Mouse (Mus musculus) intestine, embryonic 16.5 days (tissue): Measurements from ENCODE around the gene Med27. TPM values are rescaled to one million over a fixed set of nuclear protein-coding genes. Genes with fewer than 3 reads are reported as not detected.

Experiments
- ATAC-seq: fragments of 200-750 bp; cut with Nextera tagmentation; 2 replicates; pipeline ENCODE4 v1.8.0; 2017; ENCODE audit warnings: moderate TSS enrichment, moderate library complexity
- H3K27ac ChIP-seq: fragments of 300-500 bp; sonication (generic); 2 replicates; pipeline ENCODE4 v1.5.1; 2014; ENCODE audit warnings: mild to moderate bottlenecking, low read length
- H3K27me3 ChIP-seq: fragments of 300-500 bp; sonication (generic); replicated peaks from 2 replicates; pipeline ENCODE4 v1.6.1; 2014; ENCODE audit warnings: low read length, control low read depth, mixed read lengths; ENCODE audit not compliant: control insufficient read depth, insufficient read depth
- H3K36me3 ChIP-seq: fragments of 300-500 bp; sonication (generic); 2 replicates; pipeline ENCODE4 v1.6.1; 2014; ENCODE audit warnings: low read length, control low read depth; ENCODE audit not compliant: control insufficient read depth, insufficient read depth
- H3K4me1 ChIP-seq: fragments of 300-500 bp; sonication (generic); 2 replicates; pipeline ENCODE4 v1.6.1; 2014; ENCODE audit warnings: low read length, control low read depth, mixed read lengths; ENCODE audit not compliant: control insufficient read depth, insufficient read depth
- H3K4me2 ChIP-seq: fragments of 300-500 bp; sonication (generic); 2 replicates; pipeline ENCODE4 v1.6.1; 2014; ENCODE audit warnings: low read depth, low read length, control low read depth
- H3K4me3 ChIP-seq: fragments of 300-500 bp; sonication (generic); 2 replicates; pipeline ENCODE4 v1.5.1; 2014; ENCODE audit warnings: mild to moderate bottlenecking, low read length
- H3K9ac ChIP-seq: fragments of 300-500 bp; sonication (generic); 2 replicates; pipeline ENCODE4 v1.6.1; 2014; ENCODE audit warnings: low read depth, low read length
- H3K9me3 ChIP-seq: fragments of 300-500 bp; sonication (generic); 2 replicates; pipeline ENCODE4 v1.6.1; 2016; ENCODE audit warnings: low read length, control low read depth; ENCODE audit not compliant: control insufficient read depth
- WGBS: fragments of 180-500 bp; shearing (Covaris S2); extraction: QIAGEN DNeasy Blood & Tissue Kit; methylation state at CpG from one replicate; pipeline ENCODE4 v1.1.7; 2014; 5-methylcytosine and 5-hydroxymethylcytosine counted together
- polyA plus RNA-seq: library from polyadenylated mRNA; unstranded; fragments of >200 nt; fragmentation: Nextera tagmentation; extraction: Ambion mirVana; gene quantifications from 2 replicates; pipeline ENCODE4 v1.2.1, GENCODE M21; 2015

Gene Med27
- polyA plus RNA-seq, 1 experiment from 2014 or later, result 41.4 TPM

DNA sequence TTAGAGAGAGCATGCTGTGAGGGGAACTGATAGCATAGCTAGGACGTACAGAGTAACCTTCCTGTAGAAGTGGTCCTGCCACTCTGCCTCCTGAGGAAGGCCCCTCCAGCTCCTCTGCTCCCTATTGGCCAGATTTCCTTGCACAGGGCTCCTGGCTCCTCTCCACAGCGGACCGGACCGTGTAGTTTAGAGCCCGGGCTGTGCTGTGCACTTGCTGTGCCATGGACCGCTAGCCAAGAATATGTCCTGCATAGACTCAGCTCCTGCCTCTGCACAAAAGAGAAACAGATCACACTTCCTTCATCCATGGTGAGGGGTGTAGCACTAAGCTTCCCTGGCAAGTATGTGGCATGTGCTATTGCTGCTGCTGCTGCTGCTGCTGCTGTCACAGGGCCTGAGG lies 168.2 kb downstream of the Med27 start:
- 81% methylated on average over 6 of the region's 6 CpGs for WGBS

DNA sequence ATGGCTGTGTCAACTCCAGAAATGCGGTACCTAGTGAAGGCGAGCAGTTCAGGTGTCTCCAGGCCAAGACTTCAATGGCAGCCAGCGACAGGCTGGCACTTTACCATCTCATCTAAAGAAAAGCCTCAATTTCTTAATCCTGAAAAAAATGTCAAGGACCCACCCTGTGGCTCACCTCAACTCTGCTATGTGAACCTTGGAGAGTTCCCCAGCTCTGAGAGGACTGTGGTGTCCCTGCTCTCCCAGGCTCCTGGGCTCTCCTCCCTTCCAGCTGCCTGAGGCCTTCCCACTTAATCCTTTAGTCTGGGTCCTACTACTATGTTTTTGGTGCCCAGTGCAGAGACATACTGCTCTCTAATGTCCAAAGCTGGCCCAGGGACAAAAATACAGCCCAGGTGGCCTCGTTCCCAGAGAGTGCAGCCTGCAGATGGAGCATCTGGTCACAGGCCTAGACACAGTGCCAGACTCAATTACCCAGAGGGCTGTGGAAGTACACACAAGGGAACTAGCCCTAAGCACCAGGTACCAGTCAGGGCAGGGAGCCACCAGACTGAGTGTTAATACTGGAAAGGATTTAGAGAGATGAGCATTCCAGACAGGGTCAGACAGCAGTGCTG lies 169.3 kb downstream of the Med27 start:
- no peak for ATAC-seq
- Histone ChIP-seq H3K27ac (no peak overlapping the region), H3K27me3 (no peaks in the 10 kb centered on the region), H3K36me3 (no peaks in the 10 kb centered on the region), H3K4me3 (no peak overlapping the region), H3K4me2 (no peak overlapping the region), H3K9me3 (no peaks in the 10 kb centered on the region), H3K4me1 (no peaks in the 10 kb centered on the region), H3K9ac (no peak overlapping the region)
- WGBS, result 87% methylated on average over 4 of the region's 4 CpGs

More for the DNA sequence above, 168.2 kb downstream of the Med27 start:
- no peak overlapping the region for H3K4me2 ChIP-seq
- no peaks in the 10 kb centered on the region for H3K9me3 ChIP-seq
- no peaks in the 10 kb centered on the region for H3K27me3 ChIP-seq
- H3K4me1 ChIP-seq, result no peaks in the 10 kb centered on the region
- no peaks in the 10 kb centered on the region for H3K36me3 ChIP-seq
- H3K27ac ChIP-seq, result no peak overlapping the region
- no peak overlapping the region for H3K9ac ChIP-seq
- no peak overlapping the region for H3K4me3 ChIP-seq
- no peak for ATAC-seq

DNA sequence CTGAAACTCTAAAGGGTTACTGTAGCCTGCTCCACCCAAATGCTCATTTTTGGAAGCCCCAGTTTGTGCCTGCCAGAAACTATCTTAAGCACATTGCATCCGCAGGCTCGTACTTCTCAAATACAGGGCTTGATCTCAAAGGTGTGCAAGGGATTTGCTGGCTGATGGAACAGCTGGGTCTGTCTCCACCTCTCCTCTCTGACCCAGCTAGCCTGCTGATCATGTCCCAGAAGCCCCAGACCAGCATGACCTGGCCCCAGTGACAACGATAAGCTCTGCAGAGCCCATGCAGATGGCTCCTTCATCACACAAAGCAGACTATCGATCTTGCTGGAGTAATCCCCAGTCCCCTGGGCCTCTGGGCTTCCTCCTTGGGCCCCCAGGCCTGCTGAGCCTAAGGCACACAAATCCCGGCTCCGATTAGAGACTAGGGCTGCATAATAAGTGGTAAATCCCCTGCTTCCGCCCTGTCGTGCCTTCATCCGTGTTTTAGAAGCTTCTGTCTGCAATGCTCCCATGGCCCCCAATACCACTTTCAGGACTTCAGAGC lies 170.1 kb downstream of the Med27 start:
- Histone ChIP-seq H3K27ac (no peak overlapping the region), H3K9me3 (no peaks in the 10 kb centered on the region), H3K9ac (no peak overlapping the region), H3K36me3 (no peaks in the 10 kb centered on the region), H3K27me3 (no peaks in the 10 kb centered on the region), H3K4me1 (no peaks in the 10 kb centered on the region), H3K4me3 (no peak overlapping the region), H3K4me2 (no peak overlapping the region)
- ATAC-seq, result no peak
- 36% methylated on average over 9 of the region's 9 CpGs for WGBS

DNA sequence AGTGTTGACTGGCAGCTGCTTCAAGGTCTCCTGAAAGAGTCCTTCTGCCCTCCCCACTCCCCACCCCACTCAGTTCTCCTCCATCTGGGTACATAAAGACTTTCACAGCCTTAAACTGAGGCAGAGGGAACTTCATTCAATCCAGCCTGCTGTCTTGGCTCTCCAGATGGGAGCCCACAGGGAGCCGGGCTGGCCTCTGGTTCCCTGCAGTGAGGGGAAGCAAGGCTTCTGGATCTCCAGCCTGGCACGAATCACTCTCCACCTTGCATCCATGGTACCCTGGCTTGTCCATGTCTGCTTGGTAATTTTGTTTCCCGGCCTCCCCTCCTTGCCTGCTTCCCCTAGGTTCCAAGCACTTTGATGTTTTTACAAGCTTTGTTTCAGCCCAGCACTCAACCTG lies 172.8 kb downstream of the Med27 start:
- H3K4me1 ChIP-seq, result no peaks in the 10 kb centered on the region
- no peaks in the 10 kb centered on the region for H3K27me3 ChIP-seq
- no peak overlapping the region for H3K9ac ChIP-seq
- WGBS, result 59% methylated on average over 3 of the region's 3 CpGs
- H3K4me3 ChIP-seq, result no peak overlapping the region
- H3K4me2 ChIP-seq, result no peak overlapping the region
- no peaks in the 10 kb centered on the region for H3K9me3 ChIP-seq
- no peak overlapping the region for H3K27ac ChIP-seq
- no peaks in the 10 kb centered on the region for H3K36me3 ChIP-seq
- no peak for ATAC-seq

DNA sequence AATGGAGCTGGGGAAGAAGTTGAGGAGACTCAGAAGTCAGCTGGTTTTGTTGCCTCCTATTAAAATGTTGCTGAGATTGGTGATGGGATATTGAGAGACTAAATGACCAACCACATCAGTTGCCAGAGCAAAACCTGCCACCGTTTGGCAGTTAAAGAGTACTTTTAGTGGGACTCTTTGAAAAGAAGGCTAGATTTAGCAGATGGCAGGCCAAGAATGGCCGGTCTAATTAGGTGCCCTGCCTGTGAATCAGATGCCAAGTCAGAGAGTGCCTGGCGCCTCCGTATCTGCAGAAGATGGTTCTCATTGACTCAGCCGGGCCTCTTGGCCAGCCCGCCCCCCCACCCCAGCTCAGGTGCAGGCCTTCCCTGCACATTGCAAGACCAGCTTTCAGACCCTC lies 173.6 kb downstream of the Med27 start:
- Histone ChIP-seq H3K9ac (no peak overlapping the region), H3K36me3 (no peaks in the 10 kb centered on the region), H3K4me3 (no peak overlapping the region), H3K4me1 (no peaks in the 10 kb centered on the region), H3K4me2 (no peak overlapping the region), H3K9me3 (no peaks in the 10 kb centered on the region), H3K27ac (no peak overlapping the region), H3K27me3 (no peaks in the 10 kb centered on the region)
- 89% methylated on average over 6 of the region's 6 CpGs for WGBS
- no peak for ATAC-seq

DNA sequence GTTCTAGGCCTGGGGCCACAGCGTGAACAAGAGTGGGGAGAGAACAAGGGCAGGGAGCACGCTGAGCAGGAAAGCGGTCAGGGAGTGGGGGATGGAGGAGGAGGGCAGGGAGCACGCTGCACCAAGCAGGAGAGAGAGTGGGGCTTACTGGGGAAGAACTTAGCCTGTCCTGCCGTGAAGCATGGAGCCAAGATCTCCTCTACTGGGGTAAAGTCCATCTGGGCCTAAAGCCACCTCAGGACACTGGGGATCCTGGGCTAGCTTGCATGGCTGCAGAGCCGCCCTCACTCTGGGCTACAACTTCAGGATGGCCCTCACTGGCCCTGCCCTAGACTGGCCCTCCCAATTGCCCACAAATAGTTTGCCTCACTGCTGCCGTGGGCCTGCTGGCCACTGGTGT lies 174.9 kb downstream of the Med27 start:
- Histone ChIP-seq H3K4me3 (no peak overlapping the region), H3K27me3 (no peaks in the 10 kb centered on the region), H3K9ac (no peak overlapping the region), H3K27ac (no peak overlapping the region), H3K36me3 (no peaks in the 10 kb centered on the region), H3K4me2 (no peak overlapping the region), H3K4me1 (no peaks in the 10 kb centered on the region), H3K9me3 (no peaks in the 10 kb centered on the region)
- WGBS, result 78% methylated on average over 7 of the region's 7 CpGs
- no peak for ATAC-seq

DNA sequence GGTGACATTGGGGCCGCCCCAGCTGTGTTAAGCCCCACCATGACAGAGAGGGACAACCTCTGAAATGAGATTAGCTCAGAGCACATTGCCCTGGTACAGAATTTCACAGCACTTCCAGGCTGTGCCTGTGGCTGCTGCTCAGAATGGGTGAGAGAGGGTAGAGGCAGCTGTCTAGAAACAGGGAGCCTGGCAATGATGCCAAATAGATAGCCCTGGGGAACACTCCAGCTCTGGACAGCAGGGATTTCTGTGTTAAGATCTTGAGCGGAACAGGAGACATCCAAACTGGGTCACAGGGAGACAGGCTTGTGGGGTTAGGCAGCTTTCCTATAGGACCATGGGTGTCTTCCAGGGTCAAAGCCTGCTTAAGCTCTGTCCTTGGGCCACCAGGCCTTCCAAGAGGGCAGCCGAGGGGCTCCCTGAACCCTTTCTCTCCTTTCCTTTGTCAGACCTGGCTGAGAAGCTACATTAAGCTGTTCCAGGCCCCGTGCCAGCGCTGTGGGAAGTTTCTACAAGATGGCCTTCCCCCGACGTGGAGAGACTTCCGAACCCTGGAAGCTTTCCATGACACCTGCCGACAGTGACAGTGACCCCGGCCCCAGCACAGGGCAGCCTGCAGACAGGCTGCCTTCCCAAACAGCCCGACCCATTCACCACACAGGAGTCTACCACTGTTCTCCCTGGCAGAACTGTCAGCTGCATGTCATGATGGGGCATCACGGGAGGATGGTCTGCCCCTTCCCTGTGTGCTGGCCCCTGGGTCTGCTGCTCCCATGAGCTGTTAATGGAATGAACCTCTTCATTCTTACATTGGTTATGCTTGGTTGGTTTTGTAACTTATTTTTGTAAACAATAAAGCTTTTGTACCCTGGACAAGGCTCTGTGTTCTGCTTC lies 177.5 kb downstream of the Med27 start:
- Histone ChIP-seq H3K9ac (no peak overlapping the region), H3K36me3 (no peaks in the 10 kb centered on the region), H3K4me1 (no peaks in the 10 kb centered on the region), H3K4me3 (no peak overlapping the region), H3K27me3 (no peaks in the 10 kb centered on the region), H3K9me3 (no peaks in the 10 kb centered on the region), H3K4me2 (no peak overlapping the region), H3K27ac (no peak overlapping the region)
- 57% methylated on average over 12 of the region's 12 CpGs for WGBS
- no peak for ATAC-seq

DNA sequence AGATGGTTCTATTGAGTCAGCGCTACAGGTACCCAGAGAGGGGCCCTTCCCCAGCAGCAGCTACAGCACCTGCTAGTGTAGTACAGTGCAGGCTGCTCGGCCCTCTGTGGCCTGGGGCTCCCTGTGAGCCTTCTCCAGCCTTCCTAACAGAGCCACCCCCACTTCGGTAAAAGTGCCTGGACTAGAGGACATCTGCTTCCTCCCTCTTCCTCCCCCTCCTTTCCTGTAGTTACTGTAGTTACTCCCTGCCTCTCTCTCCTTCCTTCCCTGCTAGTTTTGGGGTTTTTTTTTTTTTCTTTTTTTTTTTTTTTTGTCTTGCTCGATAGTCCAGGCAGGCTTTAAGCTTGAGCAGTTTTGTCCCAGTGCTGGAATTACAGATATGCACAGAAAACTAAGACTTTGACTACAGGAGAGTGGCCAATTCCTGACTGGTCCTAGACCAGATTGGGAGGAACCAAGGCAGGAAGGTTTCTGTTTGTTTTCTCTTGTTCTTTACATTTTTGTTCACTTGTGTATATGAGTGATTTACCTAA lies 178.7 kb downstream of the Med27 start:
- ATAC-seq, result no peak
- no peaks in the 10 kb centered on the region for H3K36me3 ChIP-seq
- 47% methylated on average over 4 of the region's 4 CpGs for WGBS
- no peaks in the 10 kb centered on the region for H3K4me1 ChIP-seq
- no peak overlapping the region for H3K27ac ChIP-seq
- no peak overlapping the region for H3K4me2 ChIP-seq
- no peaks in the 10 kb centered on the region for H3K9me3 ChIP-seq
- H3K9ac ChIP-seq, result no peak overlapping the region
- H3K4me3 ChIP-seq, result no peak overlapping the region
- H3K27me3 ChIP-seq, result no peaks in the 10 kb centered on the region

DNA sequence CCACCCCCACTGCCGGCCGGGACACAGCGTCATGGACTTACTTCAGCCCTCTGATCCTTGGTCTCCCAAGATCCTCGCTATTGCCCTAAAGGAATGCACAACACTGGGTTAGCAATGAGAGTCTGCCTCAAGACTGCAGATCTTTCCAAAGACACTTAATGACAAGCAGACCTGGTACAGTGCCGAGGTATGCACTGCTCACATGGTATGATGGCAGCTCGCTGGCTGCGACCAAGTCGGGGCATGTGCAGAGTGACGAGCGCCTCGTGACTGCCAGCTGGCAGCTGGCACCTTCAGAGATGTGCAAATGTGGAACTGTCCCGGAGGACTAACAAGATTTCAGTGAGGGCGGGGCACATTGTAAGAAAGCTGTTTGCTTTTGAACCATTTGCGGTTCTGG lies 179.6 kb downstream of the Med27 start:
- Histone ChIP-seq H3K27me3 (no peaks in the 10 kb centered on the region), H3K36me3 (no peaks in the 10 kb centered on the region), H3K4me1 (no peaks in the 10 kb centered on the region), H3K4me3 (no peak overlapping the region), H3K9me3 (no peaks in the 10 kb centered on the region), H3K27ac (no peak overlapping the region), H3K9ac (no peak overlapping the region), H3K4me2 (no peak overlapping the region)
- ATAC-seq, result no peak
- WGBS, result 77% methylated on average over 14 of the region's 14 CpGs
